9 mouse cellular contexts compared by ENCODE assay signal in genomic region chr5:77211236-77211635, GRCm38 (mm10). TPM values are rescaled to one million over a fixed set of nuclear protein-coding genes. Genes with fewer than 3 reads are reported as not detected.
DNase-seq lines count a peak whose midpoint lies in the region; ATAC-seq lines count a peak whose summit lies in the region.
"Had no signal": no experiment of that assay in that cellular context is flagged by ENCODE, and none has a peak within 500 bp of the region (broad histone marks: within the 10 kb centered on the region; RNA-seq: fewer than 3 reads in every experiment).

Gene Spink2 (minus strand): TSS chr5:77211471.

- H3K4me2 ChIP-seq in heart, embryonic 15.5 days: peak within 1 kb of the TSS; percentile 73
- peak within 1 kb of the TSS; percentile 76 for H3K4me2 ChIP-seq in limb, embryonic 12.5 days
- peak within 1 kb of the TSS; percentile 43 for H3K4me2 ChIP-seq in midbrain, embryonic 11.5 days

- H3K9ac ChIP-seq in heart, embryonic 15.5 days: no peak within 1 kb of the TSS
- H3K9ac ChIP-seq in limb, embryonic 12.5 days (replicated peaks): peak within 1 kb of the TSS; percentile 42; the same call in 1 of the 2 replicates
- 0 out of 2 replicates have a peak within 1 kb of the TSS, but pooled peaks have one; percentile 2 for H3K9ac ChIP-seq in midbrain, embryonic 11.5 days (ENCODE audit: low read length)

- 6% methylated on average over 18 of the region's 18 CpGs for WGBS in heart, embryonic 15.5 days
- WGBS in limb, embryonic 12.5 days: 9% methylated on average over 15 of the region's 18 CpGs
- WGBS in midbrain, embryonic 11.5 days: 5% methylated on average over 18 of the region's 18 CpGs

- peaks cover 9% of the 10 kb centered on the region for H3K4me1 ChIP-seq in heart, embryonic 15.5 days (replicated peaks)
- H3K4me1 ChIP-seq in limb, embryonic 12.5 days (replicated peaks): no peaks in the 10 kb centered on the region
- H3K4me1 ChIP-seq in midbrain, embryonic 11.5 days (ENCODE audit: control insufficient read depth, insufficient read depth, low read length): no peaks in the 10 kb centered on the region

- H3K27ac ChIP-seq in heart, embryonic 15.5 days: no peak within 1 kb of the TSS
- H3K27ac ChIP-seq in limb, embryonic 12.5 days: no peak within 1 kb of the TSS
- no peak within 1 kb of the TSS for H3K27ac ChIP-seq in midbrain, embryonic 11.5 days (ENCODE audit: low read depth, low read length)

- H3K27me3 ChIP-seq in heart, embryonic 15.5 days: no peaks in the 10 kb centered on the region
- H3K27me3 ChIP-seq in limb, embryonic 12.5 days: no peaks in the 10 kb centered on the region
- no peaks in the 10 kb centered on the region for H3K27me3 ChIP-seq in midbrain, embryonic 11.5 days (ENCODE audit: control insufficient read depth, insufficient read depth, low read length)

- no peaks in the 10 kb centered on the region for H3K36me3 ChIP-seq in heart, embryonic 15.5 days
- H3K36me3 ChIP-seq in limb, embryonic 12.5 days: no peaks in the 10 kb centered on the region
- H3K36me3 ChIP-seq in midbrain, embryonic 11.5 days (ENCODE audit: control insufficient read depth, insufficient read depth, low read length): no peaks in the 10 kb centered on the region

- peak within 1 kb of the TSS; percentile 39 for H3K4me3 ChIP-seq in heart, embryonic 15.5 days
- H3K4me3 ChIP-seq in limb, embryonic 12.5 days (replicated peaks): peak within 1 kb of the TSS; percentile 38
- peak within 1 kb of the TSS; percentile 21 for H3K4me3 ChIP-seq in midbrain, embryonic 11.5 days (ENCODE audit: low read depth, low read length)
- H3K4me3 ChIP-seq: erythroblast, embryonic 14.5 days had no signal

- no peaks in the 10 kb centered on the region for H3K9me3 ChIP-seq in heart, embryonic 15.5 days (replicated peaks)
- no peaks in the 10 kb centered on the region for H3K9me3 ChIP-seq in limb, embryonic 12.5 days
- no peaks in the 10 kb centered on the region for H3K9me3 ChIP-seq in midbrain, embryonic 11.5 days (ENCODE audit: control insufficient read depth, low read length)

- DNase-seq in cerebellum, postnatal 14 days: peak; percentile 10 to 25
- no peak for DNase-seq in cerebellum, adult 18-20 months
- peak; percentile 75 for DNase-seq in embryo, embryonic 9.5 days (ENCODE audit: extremely low spot score)
- DNase-seq in midbrain, embryonic 11.5 days (ENCODE audit: low spot score, missing footprints): peak; percentile 93
- DNase-seq in urinary bladder, postnatal 4 days (ENCODE audit: low spot score in 2 of 2): peak; percentile 33 to 71
- DNase-seq in layer of hippocampus, postnatal 25 days (ENCODE audit: extremely low spot score in 1 of 2, low spot score in 1 of 2): no peak

- ATAC-seq in heart, embryonic 15.5 days (replicated peaks; ENCODE audit: insufficient number of reproducible peaks, insufficient read depth, low FRiP score, low read depth): no peak; the same call in 1 of the 2 replicates
- peak; percentile 46 for ATAC-seq in limb, embryonic 12.5 days (ENCODE audit: insufficient number of reproducible peaks, insufficient read depth, low FRiP score, low TSS enrichment, low read depth)
- ATAC-seq in midbrain, embryonic 11.5 days (ENCODE audit: low FRiP score): peak; percentile 79

RNA-seq across cellular contexts. Expression of gene Spink2, which starts in this region (rescaled TPM):
- polyA plus RNA-seq in heart, embryonic 15.5 days (2015; fragmentation: Nextera tagmentation; extraction: Ambion mirVana): 3.0 and 3.7 TPM in 2 replicates
- 0.86 and 1.1 TPM in 2 replicates for polyA plus RNA-seq in limb, embryonic 12.5 days (2016; fragmentation: Nextera tagmentation; extraction: Ambion mirVana)
- 0.55 and 0.68 TPM in 2 replicates for polyA plus RNA-seq in midbrain, embryonic 11.5 days (2014; fragmentation: Nextera tagmentation; extraction: Ambion mirVana)
- total RNA-seq in layer of hippocampus, postnatal 25 days (2021): not detected
- polyA plus RNA-seq: erythroblast, embryonic 14.5 days had no signal

Comparison
In these comparisons a context has a peak if more than half of its experiments do, and no peak if none do; other contexts are left out.
1. DNase-seq: peak in cerebellum, postnatal 14 days (2 of 2), embryo, embryonic 9.5 days (single experiment) and urinary bladder, postnatal 4 days (2 of 2); none in cerebellum, adult 18-20 months (0 of 2) and layer of hippocampus, postnatal 25 days (0 of 2).
2. Peak in DNase-seq, ATAC-seq, H3K4me3 ChIP-seq, H3K9ac ChIP-seq and H3K4me2 ChIP-seq in midbrain, embryonic 11.5 days; RNA of the gene not detected or under 1 TPM.
3. Peak in every context shown above with its lines, with median percentiles within 50 percentile points of each other: H3K4me2 ChIP-seq and H3K4me3 ChIP-seq.